In genomic region chr5:111222820-111223219, GRCm38 (mm10) we compare ENCODE assay signal across 28 mouse cellular contexts.
A peak's percentile ranks its signal among the peaks of the same experiment; 100 is the strongest.
DNase-seq lines count a peak whose midpoint lies in the region; ATAC-seq lines count a peak whose summit lies in the region.
"Had no signal": no experiment of that assay in that cellular context is flagged by ENCODE, and none has a peak within 500 bp of the region (broad histone marks: within the 10 kb centered on the region; RNA-seq: fewer than 3 reads in every experiment).

No protein-coding gene starts in this region.

- no peak overlapping the region for H3K9ac ChIP-seq in kidney, embryonic 15.5 days
- H3K9ac ChIP-seq in neural tube, embryonic 15.5 days (replicated peaks) = no peak overlapping the region
- H3K9ac ChIP-seq: heart, embryonic 13.5 days; hindbrain, embryonic 12.5 days; liver, embryonic 13.5 days; lung, embryonic 14.5 days; neural tube, embryonic 13.5 days had no signal

- 0 out of 2 replicates have a peak, but pooled peaks have one; percentile 6 for ATAC-seq in kidney, embryonic 15.5 days (replicated peaks; ENCODE audit: low FRiP score)
- ATAC-seq in neural tube, embryonic 15.5 days (ENCODE audit: low FRiP score) = no peak
- ATAC-seq: activated CD4-positive, CD25-positive, alpha-beta regulatory T cell, adult 4 months; inflammation-experienced regulatory T-cells, adult 6 months; Patski had no signal

- H3K27ac ChIP-seq in kidney, embryonic 15.5 days = no peak overlapping the region
- H3K27ac ChIP-seq in neural tube, embryonic 15.5 days (replicated peaks) = no peak overlapping the region
- H3K27ac ChIP-seq: heart, adult 2 months; heart, embryonic 13.5 days; liver, embryonic 13.5 days had no signal

- 43% methylated on average over 11 of the region's 11 CpGs for WGBS in kidney, embryonic 15.5 days
- 39% methylated on average over 11 of the region's 11 CpGs for WGBS in neural tube, embryonic 15.5 days

- peaks cover 22% of the 10 kb centered on the region for H3K36me3 ChIP-seq in kidney, embryonic 15.5 days
- H3K36me3 ChIP-seq in neural tube, embryonic 15.5 days = peaks cover 23% of the 10 kb centered on the region
- H3K36me3 ChIP-seq: G1E; liver, embryonic 13.5 days had no signal

- H3K27me3 ChIP-seq in kidney, embryonic 15.5 days = no peaks in the 10 kb centered on the region
- no peaks in the 10 kb centered on the region for H3K27me3 ChIP-seq in neural tube, embryonic 15.5 days (replicated peaks)
- H3K27me3 ChIP-seq: heart, embryonic 13.5 days; liver, embryonic 13.5 days; neural tube, embryonic 13.5 days; Patski had no signal

- no peak overlapping the region for H3K4me3 ChIP-seq in kidney, embryonic 15.5 days (replicated peaks)
- no peak overlapping the region for H3K4me3 ChIP-seq in neural tube, embryonic 15.5 days (replicated peaks)
- H3K4me3 ChIP-seq: heart, adult 2 months; heart, embryonic 13.5 days; hindbrain, embryonic 12.5 days; liver, embryonic 13.5 days; myocyte; neural tube, embryonic 13.5 days had no signal

- H3K9me3 ChIP-seq in kidney, embryonic 15.5 days (replicated peaks) = no peaks in the 10 kb centered on the region
- H3K9me3 ChIP-seq in neural tube, embryonic 15.5 days (replicated peaks) = no peaks in the 10 kb centered on the region
- H3K9me3 ChIP-seq: G1E; heart, embryonic 13.5 days; hindbrain, embryonic 12.5 days; liver, embryonic 13.5 days; neural tube, embryonic 13.5 days had no signal

- no peak for DNase-seq in kidney, adult 11 months
- peak; percentile 56 for DNase-seq in retina, postnatal 1 day
- no peak for DNase-seq in retina, embryonic 14.5 days (ENCODE audit: low spot score)
- DNase-seq in R1 (ENCODE audit: low read depth, low spot score) = peak; percentile 77
- DNase-seq in adrenal gland, adult (ENCODE audit: inconsistent age in 2 of 2, low spot score in 1 of 2) = no peak
- DNase-seq: adrenal gland, postnatal 14 days; B cell, adult 2 months; cerebellum, adult 9-10 months; gastrocnemius, postnatal 36 days; heart, adult 2 months; heart, postnatal 14 days; kidney, adult 9 months; kidney, postnatal 36 days; layer of hippocampus, postnatal 36 days; liver, embryonic 13.5 days; lung, embryonic 14.5 days; midbrain, embryonic 14.5 days; thymus, adult 2 months had no signal

- H3K4me1 ChIP-seq in kidney, embryonic 15.5 days = peaks cover 61% of the 10 kb centered on the region
- peaks cover 76% of the 10 kb centered on the region for H3K4me1 ChIP-seq in neural tube, embryonic 15.5 days

- H3K4me2 ChIP-seq in kidney, embryonic 15.5 days = no peak overlapping the region
- no peak overlapping the region for H3K4me2 ChIP-seq in neural tube, embryonic 15.5 days
- H3K4me2 ChIP-seq: heart, embryonic 13.5 days; hindbrain, embryonic 12.5 days; liver, embryonic 13.5 days; lung, embryonic 14.5 days; neural tube, embryonic 13.5 days had no signal

Comparison
In these comparisons a context has a peak if more than half of its experiments do, and no peak if none do; other contexts are left out.
1. DNase-seq: peak in retina, postnatal 1 day (single experiment) and R1 (single experiment); none in kidney, adult 11 months (single experiment), retina, embryonic 14.5 days (single experiment) and adrenal gland, adult (0 of 2).